Mouse (Mus musculus) activated CD4-positive, CD25-positive, alpha-beta regulatory T cell (primary cell): Measurements from ENCODE around the gene Wdr35. TPM values are rescaled to one million over a fixed set of nuclear protein-coding genes. Genes with fewer than 3 reads are reported as not detected.

Experiments used
- polyA plus RNA-seq, 2 experiments: library from polyadenylated mRNA; unstranded; fragments of 100-300 nt; shearing (Covaris generic); gene quantifications; one replicate each; pipeline ENCODE4 v1.2.1; 2017

Wdr35 gene
- polyA plus RNA-seq, result 1 to 10 TPM; 1.2 to 3.2 TPM

GRCm38 (mm10) chr12:8973820-8974465, at the start of gene Wdr35:
Gene Wdr35 (plus strand): TSS chr12:8973892.

GRCm38 (mm10) chr12:8947714-8948464, 25.8 kb upstream of the Wdr35 start, which contains the start of gene Matn3:
Gene Matn3 (plus strand): TSS chr12:8947929.

GRCm38 (mm10) chr12:9029888-9030723, 56.4 kb downstream of the Wdr35 start, which contains the start of gene Ttc32:
Gene Ttc32 (plus strand): TSS chr12:9029997.

Other genes with a start within 250 kb of the Wdr35 start
- gene Sdc1, start 202.6 kb upstream of the Wdr35 start, polyA plus RNA-seq, result under 1 TPM; 0.10 to 0.21 TPM
- gene Laptm4a, start 52.2 kb upstream of the Wdr35 start, polyA plus RNA-seq, result 100 to 1,000 TPM; 130 to 145 TPM
- gene Matn3, start 26.0 kb upstream of the Wdr35 start, polyA plus RNA-seq, result under 1 TPM in 1 of 2 experiments, not detected in 1; 0.07 TPM
- gene Ttc32, start 56.1 kb downstream of the Wdr35 start, polyA plus RNA-seq, result 10 to 100 TPM; 10.7 to 11.9 TPM